ENCODE assay signal across 13 mouse cellular contexts in genomic region chr19:56749343-56749742, GRCm38 (mm10). TPM values are rescaled to one million over a fixed set of nuclear protein-coding genes. Genes with fewer than 3 reads are reported as not detected.
DNase-seq lines count a peak whose midpoint lies in the region; ATAC-seq lines count a peak whose summit lies in the region.
"Had no signal": no experiment of that assay in that cellular context is flagged by ENCODE, and none has a peak within 500 bp of the region (broad histone marks: within the 10 kb centered on the region; RNA-seq: fewer than 3 reads in every experiment).

No protein-coding gene starts in this region.

- 18% methylated on average over 3 of the region's 3 CpGs for WGBS in kidney, embryonic 15.5 days

- no peak overlapping the region for H3K4me3 ChIP-seq in kidney, embryonic 15.5 days (replicated peaks)
- H3K4me3 ChIP-seq: stomach, embryonic 15.5 days had no signal

- H3K36me3 ChIP-seq in kidney, embryonic 15.5 days, result no peaks in the 10 kb centered on the region
- H3K36me3 ChIP-seq: stomach, embryonic 15.5 days had no signal

- DNase-seq in layer of hippocampus, adult 9-11 months, result peak; percentile 28
- no peak for DNase-seq in layer of hippocampus, adult 9-10 months (ENCODE audit: low spot score)
- peak; percentile 47 for DNase-seq in adipocyte (ENCODE audit: low spot score)
- DNase-seq in retina, embryonic 14.5 days (ENCODE audit: low spot score), result peak; percentile 52
- DNase-seq in lung, postnatal 10 days, result no peak
- no peak for DNase-seq in B cell, adult 2 months
- no peak for DNase-seq in thymus, postnatal 14 days
- DNase-seq: cerebellum, adult 9-10 months; heart, postnatal 14 days; lung, adult 18-20 months; right cerebral cortex, postnatal 25 days had no signal

- ATAC-seq in kidney, embryonic 15.5 days (replicated peaks; ENCODE audit: low FRiP score), result no peak

- H3K9me3 ChIP-seq in kidney, embryonic 15.5 days (replicated peaks), result no peaks in the 10 kb centered on the region
- H3K9me3 ChIP-seq: stomach, embryonic 15.5 days had no signal

- no peak overlapping the region for H3K9ac ChIP-seq in kidney, embryonic 15.5 days
- H3K9ac ChIP-seq: stomach, embryonic 15.5 days had no signal

- H3K4me2 ChIP-seq in kidney, embryonic 15.5 days, result no peak overlapping the region
- H3K4me2 ChIP-seq: stomach, embryonic 15.5 days had no signal

- H3K4me1 ChIP-seq in kidney, embryonic 15.5 days, result peaks cover 17% of the 10 kb centered on the region
- H3K4me1 ChIP-seq: stomach, embryonic 15.5 days had no signal

- H3K27ac ChIP-seq in kidney, embryonic 15.5 days, result 0 out of 2 replicates have a peak overlapping the region, but pooled peaks have one; percentile 15
- H3K27ac ChIP-seq: stomach, embryonic 15.5 days had no signal

- H3K27me3 ChIP-seq in kidney, embryonic 15.5 days, result no peaks in the 10 kb centered on the region
- H3K27me3 ChIP-seq: stomach, embryonic 15.5 days had no signal

RNA-seq across cellular contexts. Expression of gene Adrb1, which starts 27.3 kb away (rescaled TPM):
- polyA plus RNA-seq in kidney, embryonic 15.5 days (2015; fragmentation: Nextera tagmentation; extraction: Ambion mirVana), result 0.23 and 0.36 TPM in 2 replicates

Comparison
In these comparisons a context has a peak if more than half of its experiments do, and no peak if none do; other contexts are left out.
1. DNase-seq: peak in layer of hippocampus, adult 9-11 months (single experiment), adipocyte (single experiment) and retina, embryonic 14.5 days (single experiment); none in layer of hippocampus, adult 9-10 months (single experiment), lung, postnatal 10 days (single experiment), B cell, adult 2 months (0 of 2) and thymus, postnatal 14 days (single experiment).